Mouse (Mus musculus) limb, embryonic 14.5 days (tissue): ENCODE data around the gene Nmb. TPM values are rescaled to one million over a fixed set of nuclear protein-coding genes. Genes with fewer than 3 reads are reported as not detected.

Experiments used
- ATAC-seq: fragments of 200-750 bp; cut with Nextera tagmentation; 2 replicates; pipeline ENCODE4 v1.8.0; 2017; ENCODE audit warnings: low read depth, moderate number of reproducible peaks, moderate TSS enrichment; ENCODE audit not compliant: low FRiP score
- DNase-seq: peaks from one replicate; pipeline ENCODE4 v3.0.0-alpha.2; 2015; ENCODE audit warnings: low spot score
- H3K27ac ChIP-seq: fragments of 300-500 bp; sonication (generic); replicated peaks from 2 replicates; pipeline ENCODE4 v1.5.1; 2014; ENCODE audit warnings: low read depth, mild to moderate bottlenecking, low read length, moderate library complexity, mixed read lengths
- H3K27me3 ChIP-seq: fragments of 300-500 bp; sonication (generic); 2 replicates; pipeline ENCODE4 v1.6.1; 2014; ENCODE audit warnings: low read length, mixed read lengths; ENCODE audit not compliant: control insufficient read depth, insufficient read depth
- H3K36me3 ChIP-seq: fragments of 300-500 bp; sonication (generic); 2 replicates; pipeline ENCODE4 v1.6.1; 2014; ENCODE audit warnings: mild to moderate bottlenecking, low read length, moderate library complexity, mixed read lengths; ENCODE audit not compliant: control insufficient read depth, insufficient read depth
- H3K4me1 ChIP-seq: fragments of 300-500 bp; sonication (generic); 2 replicates; pipeline ENCODE4 v1.6.1; 2014; ENCODE audit warnings: antibody characterized with exemption, low read length, mixed read lengths; ENCODE audit not compliant: control insufficient read depth, insufficient read depth
- H3K4me2 ChIP-seq: fragments of 300-500 bp; sonication (generic); replicated peaks from 2 replicates; pipeline ENCODE4 v1.6.1; 2014; ENCODE audit warnings: low read depth, mild to moderate bottlenecking, low read length, moderate library complexity; ENCODE audit not compliant: severe bottlenecking
- H3K4me3 ChIP-seq: fragments of 300-500 bp; sonication (generic); replicated peaks from 2 replicates; pipeline ENCODE4 v1.5.1; 2014; ENCODE audit warnings: low read length
- H3K9ac ChIP-seq: fragments of 300-500 bp; sonication (generic); 2 replicates; pipeline ENCODE4 v1.6.1; 2014; ENCODE audit warnings: mild to moderate bottlenecking, low read depth, low read length, moderate library complexity; ENCODE audit not compliant: severe bottlenecking
- H3K9me3 ChIP-seq: fragments of 300-500 bp; sonication (generic); 2 replicates; pipeline ENCODE4 v1.6.1; 2016; ENCODE audit warnings: low read length; ENCODE audit not compliant: control insufficient read depth
- POLR2A ChIP-seq: fragments of 200-500 bp; IDR thresholded peaks from 2 replicates; pipeline ENCODE4 v1.8.0; 2012; ENCODE audit warnings: inconsistent platforms, mild to moderate bottlenecking, moderate library complexity, borderline replicate concordance; ENCODE audit not compliant: insufficient read depth, insufficient read length; ENCODE audit errors: extremely low read depth
- WGBS: fragments of 180-500 bp; shearing (Covaris S2); extraction: QIAGEN DNeasy Blood & Tissue Kit; methylation state at CpG from one replicate; pipeline ENCODE4 v1.1.7; 2014; 5-methylcytosine and 5-hydroxymethylcytosine counted together
- polyA plus RNA-seq, 2 experiments: library from polyadenylated mRNA; depleted of rRNA in 1 of 2; stranded (reverse) in 1 of 2; unstranded in 1 of 2; fragments of >200 nt; fragmentation: Nextera tagmentation in 1 of 2; extraction: Ambion mirVana in 1 of 2; gene quantifications; 2 replicates each; pipeline versions ENCODE4 v1.2.1 to v1.2.3; 2012 to 2014

The Nmb gene
- polyA plus RNA-seq, 2 experiments: 4.9 to 8.3 TPM

- no peak for DNase-seq
- peaks cover 48% of the 10 kb centered on the region for H3K36me3 ChIP-seq
- peaks cover 8% of the 10 kb centered on the region for H3K4me1 ChIP-seq
- no peak for TF ChIP-seq POLR2A
- no peaks in the 10 kb centered on the region for H3K27me3 ChIP-seq
- no peak overlapping the region for H3K9ac ChIP-seq
- ATAC-seq: no peak
- no peak overlapping the region for H3K27ac ChIP-seq
- 93% methylated on average over 7 of the region's 7 CpGs for WGBS
- H3K9me3 ChIP-seq: no peaks in the 10 kb centered on the region
- H3K4me3 ChIP-seq: no peak overlapping the region
- H3K4me2 ChIP-seq: no peak overlapping the region
Measured at GRCm38 (mm10) chr7:80897134-80897533, 7.7 kb downstream of the Nmb start.

- Histone ChIP-seq H3K9me3 (no peaks in the 10 kb centered on the region), H3K36me3 (peaks cover 62% of the 10 kb centered on the region), H3K4me2 (no peak overlapping the region), H3K4me3 (no peak overlapping the region), H3K27me3 (no peaks in the 10 kb centered on the region), H3K27ac (no peak overlapping the region), H3K9ac (no peak overlapping the region), H3K4me1 (no peaks in the 10 kb centered on the region)
- 93% methylated on average over 14 of the region's 14 CpGs for WGBS
- no peak for TF ChIP-seq POLR2A
- ATAC-seq (no peak), DNase-seq (no peak)
Measured at GRCm38 (mm10) chr7:80894815-80895519, 9.9 kb downstream of the Nmb start.

- no peaks in the 10 kb centered on the region for H3K9me3 ChIP-seq
- peaks cover 67% of the 10 kb centered on the region for H3K36me3 ChIP-seq
- no peak for TF ChIP-seq POLR2A
- peaks cover 6% of the 10 kb centered on the region for H3K4me1 ChIP-seq
- H3K27ac ChIP-seq: no peak overlapping the region
- H3K4me2 ChIP-seq: no peak overlapping the region
- no peak for DNase-seq
- no peak overlapping the region for H3K4me3 ChIP-seq
- no peak overlapping the region for H3K9ac ChIP-seq
- ATAC-seq: no peak
- WGBS: 84% methylated on average over 7 of the region's 7 CpGs
- no peaks in the 10 kb centered on the region for H3K27me3 ChIP-seq
Measured at GRCm38 (mm10) chr7:80894196-80894595, 10.7 kb downstream of the Nmb start.

- H3K9me3 ChIP-seq: no peaks in the 10 kb centered on the region
- no peak overlapping the region for H3K4me3 ChIP-seq
- no peak overlapping the region for H3K4me2 ChIP-seq
- no peak overlapping the region for H3K27ac ChIP-seq
- no peak for TF ChIP-seq POLR2A
- ATAC-seq (no peak), DNase-seq (no peak)
- peaks cover 67% of the 10 kb centered on the region for H3K36me3 ChIP-seq
- H3K9ac ChIP-seq: no peak overlapping the region
- no peaks in the 10 kb centered on the region for H3K27me3 ChIP-seq
- WGBS: 84% methylated on average over 6 of the region's 6 CpGs
- H3K4me1 ChIP-seq: peaks cover 10% of the 10 kb centered on the region
Measured at GRCm38 (mm10) chr7:80893753-80894129, 11.1 kb downstream of the Nmb start.

- 94% methylated on average over 15 of the region's 15 CpGs for WGBS
- no peak overlapping the region for H3K27ac ChIP-seq
- H3K4me2 ChIP-seq: no peak overlapping the region
- H3K4me3 ChIP-seq: no peak overlapping the region
- TF ChIP-seq POLR2A: no peak
- H3K4me1 ChIP-seq: peaks cover 12% of the 10 kb centered on the region
- ATAC-seq (no peak), DNase-seq (no peak)
- no peaks in the 10 kb centered on the region for H3K27me3 ChIP-seq
- peaks cover 67% of the 10 kb centered on the region for H3K36me3 ChIP-seq
- H3K9ac ChIP-seq: no peak overlapping the region
- H3K9me3 ChIP-seq: no peaks in the 10 kb centered on the region
Measured at GRCm38 (mm10) chr7:80893086-80893752, 11.7 kb downstream of the Nmb start.
